Mouse (Mus musculus) activated CD4-positive, CD25-positive, alpha-beta regulatory T cell, adult 4 months (primary cell): Measurements from ENCODE around the gene Dpp4. TPM values are rescaled to one million over a fixed set of nuclear protein-coding genes. Genes with fewer than 3 reads are reported as not detected.

Experiments
- ATAC-seq: one replicate; pipeline ENCODE4 v1.8.0; 2017
- polyA plus RNA-seq, 2 experiments: library from polyadenylated mRNA; unstranded; fragments of 100-300 nt; shearing (Covaris generic); gene quantifications; one replicate each; pipeline ENCODE4 v1.2.1; 2017

Gene Dpp4
- polyA plus RNA-seq, 2 experiments from 2014 or later: 89.9 to 107 TPM

DNA sequence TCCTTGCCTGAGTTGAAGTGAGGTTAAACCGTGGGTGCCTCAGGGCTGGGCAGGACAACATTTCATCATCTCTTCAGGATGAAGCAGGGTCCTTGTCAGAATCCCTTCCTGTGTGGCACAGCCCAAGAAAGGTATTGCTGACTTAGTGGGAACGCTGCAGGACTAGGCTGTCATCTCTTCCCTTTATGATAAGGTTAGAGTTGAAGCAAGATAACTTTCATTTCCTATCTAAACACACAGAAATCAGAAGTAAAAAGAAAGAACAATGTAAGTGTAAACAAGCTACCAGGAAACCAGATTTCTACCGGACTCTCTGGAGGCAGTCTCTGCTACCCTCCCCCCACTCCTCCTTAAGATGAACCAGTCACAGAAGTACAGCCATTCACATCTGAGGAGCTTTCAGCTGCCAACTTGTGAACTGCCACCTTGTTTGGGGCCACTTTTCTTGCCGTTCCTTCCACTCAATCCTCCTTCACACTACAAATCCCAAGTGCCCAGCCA is 3.3 kb downstream of the Dpp4 start:
- peak; percentile 60 for ATAC-seq

DNA sequence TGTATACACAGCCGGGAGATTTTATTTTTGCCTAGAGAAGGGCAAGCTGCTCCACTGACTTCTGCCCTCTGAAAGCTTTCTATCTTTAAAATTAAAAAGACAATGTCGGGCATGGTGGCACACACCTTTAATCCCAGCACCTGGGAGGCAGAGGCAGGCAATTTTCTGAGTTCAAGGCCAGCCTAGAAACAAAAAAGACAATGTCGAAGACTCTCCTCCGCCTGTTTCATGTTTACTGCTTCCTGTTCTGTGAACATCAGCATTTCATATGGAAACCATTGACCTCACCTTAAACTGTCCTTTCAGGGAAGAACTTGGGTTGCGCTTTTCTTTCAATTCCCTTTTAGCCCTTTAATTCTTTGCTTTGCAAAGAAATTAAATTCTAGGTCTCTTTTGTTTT is 3.8 kb downstream of the Dpp4 start:
- no peak for ATAC-seq

DNA sequence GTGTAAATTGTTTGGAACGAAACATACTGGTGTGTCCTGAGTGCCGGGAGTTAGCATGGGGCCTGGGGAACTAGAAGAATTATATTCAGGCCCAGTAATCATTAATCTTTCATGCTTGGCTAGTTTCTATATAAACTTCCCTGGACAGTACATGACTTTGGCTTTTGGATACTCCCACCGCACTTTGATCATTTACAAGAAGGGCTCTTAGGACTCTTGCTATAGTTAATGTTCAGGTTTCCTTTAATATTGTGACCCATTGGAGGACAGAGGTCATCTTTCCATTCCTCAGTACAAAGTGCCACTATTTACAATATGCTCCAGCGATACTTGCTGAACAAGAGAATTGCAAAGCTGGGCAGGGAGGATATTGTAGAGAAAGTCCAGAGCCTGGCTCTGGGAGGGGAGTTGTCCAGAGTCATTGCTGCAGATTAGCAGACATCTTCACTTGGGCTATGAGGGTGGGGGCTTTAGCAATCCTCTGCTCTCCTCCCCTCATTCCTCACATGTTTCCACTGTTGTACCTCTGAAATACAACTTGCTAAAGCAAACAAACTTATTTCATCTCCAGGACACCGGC is 8.4 kb downstream of the Dpp4 start:
- ATAC-seq: no peak

DNA sequence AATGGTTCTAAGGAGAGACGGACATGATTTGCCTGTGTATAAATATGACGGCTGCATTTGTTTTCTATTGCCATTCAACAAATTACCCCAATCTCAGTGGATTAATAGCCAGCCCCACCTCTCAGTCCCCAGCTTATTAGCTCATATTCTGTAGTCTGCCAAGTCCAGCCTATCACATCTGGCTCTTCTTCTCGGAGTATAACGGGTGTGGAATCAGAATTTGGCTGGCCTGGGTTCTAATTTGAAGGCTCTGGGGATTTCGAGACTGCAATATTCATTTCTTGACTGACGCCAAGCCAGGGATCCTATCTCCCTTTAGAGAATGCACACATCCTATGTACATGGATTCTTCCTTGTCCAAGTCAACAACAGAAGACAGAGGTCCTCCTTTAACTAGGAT is 11.0 kb downstream of the Dpp4 start:
- ATAC-seq: no peak

DNA sequence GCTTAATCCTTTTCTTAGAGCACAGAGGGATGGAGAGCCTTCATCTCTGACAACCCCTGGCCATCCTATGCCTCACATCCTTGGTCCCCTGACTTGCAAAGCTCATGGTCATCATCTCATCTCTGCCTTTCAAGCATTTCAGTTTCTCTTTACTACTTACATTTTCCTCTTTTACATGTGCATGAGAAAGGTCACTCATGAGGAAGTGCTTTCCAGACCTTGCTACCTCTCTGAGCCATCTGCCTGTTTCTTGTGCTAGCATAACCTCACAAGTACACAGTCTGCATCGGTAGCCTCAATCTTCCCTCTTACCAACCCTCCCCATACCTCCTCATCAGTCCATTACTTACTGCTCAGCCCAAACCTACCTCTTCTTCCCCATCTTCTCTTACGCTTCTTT is 12.2 kb downstream of the Dpp4 start:
- no peak for ATAC-seq

DNA sequence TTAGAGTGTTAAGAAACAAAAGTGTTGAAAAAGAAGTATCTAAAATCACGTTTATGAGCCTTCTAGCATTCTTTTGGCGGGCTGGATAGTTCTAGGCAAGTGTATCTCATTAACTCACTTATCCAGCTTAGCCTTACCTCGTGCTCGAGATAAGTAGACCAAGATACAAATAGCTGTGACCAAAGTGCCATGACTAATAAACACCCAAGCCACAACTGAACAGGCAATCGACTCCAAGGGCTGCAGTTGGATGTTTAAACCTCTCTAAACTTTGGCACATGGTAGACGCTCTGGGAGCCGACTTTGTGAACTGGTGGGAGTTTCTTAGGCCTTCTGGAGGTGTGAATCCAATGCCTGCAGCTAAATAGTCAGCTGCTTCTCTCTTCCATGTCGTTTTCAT is 12.7 kb downstream of the Dpp4 start:
- no peak for ATAC-seq

DNA sequence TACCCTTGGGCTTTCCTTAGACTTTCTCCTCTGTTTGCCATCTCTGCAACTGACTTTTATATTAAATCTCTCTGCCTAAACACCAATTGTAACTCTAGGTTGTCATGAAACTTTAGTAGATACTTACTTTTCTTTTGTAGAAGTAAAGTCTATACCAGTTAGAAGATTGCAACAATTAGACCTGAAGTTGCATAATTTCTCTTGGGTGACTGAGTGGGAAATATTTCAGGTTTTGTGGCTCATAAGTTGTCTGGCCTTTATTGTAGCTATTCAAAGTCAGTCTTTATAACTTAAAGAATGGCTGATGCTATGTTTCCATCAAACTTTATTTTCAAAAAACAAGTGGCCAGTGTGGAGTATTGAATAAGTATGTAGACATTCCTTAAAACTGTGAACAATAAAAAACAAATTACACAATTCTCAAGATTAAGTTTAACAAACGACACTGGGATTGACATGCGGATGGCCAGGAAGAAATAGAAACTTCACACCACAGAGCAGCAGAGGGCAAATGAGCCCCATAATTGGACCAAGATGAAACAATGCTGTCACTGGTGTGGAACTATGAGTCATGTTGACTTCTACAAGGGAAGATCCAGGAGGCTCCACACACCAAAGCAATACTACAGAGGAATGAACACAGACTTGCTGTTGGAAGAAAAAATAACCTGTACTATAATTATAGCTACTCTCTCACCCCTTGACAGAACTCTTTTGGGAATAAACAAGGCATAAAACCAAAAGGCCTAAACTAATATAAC is 13.7 kb downstream of the Dpp4 start:
- ATAC-seq: no peak

DNA sequence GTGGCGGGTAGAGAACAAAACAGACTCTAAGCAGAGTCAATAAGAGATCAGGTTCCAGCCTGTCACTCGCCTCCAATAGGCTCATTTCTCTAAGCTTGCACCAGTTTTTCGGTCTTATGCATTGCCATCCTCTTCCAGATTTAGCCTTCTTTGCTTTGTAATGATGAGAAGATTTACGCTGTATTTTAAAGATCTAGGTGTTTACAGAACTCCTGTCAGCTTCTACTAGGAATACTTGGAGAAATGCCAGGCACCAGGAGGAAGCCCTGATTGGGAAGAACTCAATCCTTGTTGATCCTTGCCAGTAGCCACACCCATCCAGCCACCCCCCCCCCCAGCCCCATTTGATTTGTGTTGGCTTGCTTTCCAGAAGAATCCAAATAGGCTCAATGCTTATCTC is 14.4 kb downstream of the Dpp4 start:
- no peak for ATAC-seq

DNA sequence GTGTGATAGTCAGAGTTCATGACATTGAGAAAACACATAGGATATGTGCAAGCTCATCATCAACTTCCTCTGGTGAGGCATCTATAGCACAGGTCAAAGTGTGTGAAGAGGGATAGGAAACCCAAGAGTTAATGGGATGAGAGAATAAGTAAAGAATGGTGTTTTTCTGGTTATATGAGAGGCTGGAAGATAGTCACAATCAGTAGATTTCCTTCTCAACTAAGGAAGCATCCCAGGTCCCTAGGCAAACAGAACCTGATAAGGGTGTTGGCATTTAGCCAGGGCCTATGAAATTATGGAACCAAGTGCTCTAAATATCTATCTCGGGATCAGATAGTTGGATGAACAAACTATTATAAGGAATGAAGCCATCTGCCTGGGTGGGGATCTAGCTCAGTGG is 15.2 kb downstream of the Dpp4 start:
- no peak for ATAC-seq

DNA sequence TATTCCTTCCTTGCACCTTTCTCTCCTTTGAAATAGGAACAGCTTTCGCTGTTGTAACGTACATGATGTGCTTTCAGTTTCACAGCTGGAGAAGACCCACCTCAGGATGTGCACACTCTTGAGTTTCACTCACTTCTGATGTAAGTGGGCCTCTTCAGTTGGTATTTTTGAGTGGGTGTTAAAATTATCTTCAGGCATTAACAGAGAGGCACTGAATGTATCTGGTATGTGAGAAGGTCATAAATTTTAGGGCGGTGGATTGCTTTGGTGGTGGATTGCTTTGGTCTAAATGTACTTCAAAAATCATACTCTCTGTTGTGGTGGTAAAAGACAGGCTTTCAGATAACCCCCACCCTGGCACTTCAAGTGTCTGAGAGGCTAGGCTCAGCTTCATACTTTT is 17.2 kb downstream of the Dpp4 start:
- peak; percentile 75 for ATAC-seq

DNA sequence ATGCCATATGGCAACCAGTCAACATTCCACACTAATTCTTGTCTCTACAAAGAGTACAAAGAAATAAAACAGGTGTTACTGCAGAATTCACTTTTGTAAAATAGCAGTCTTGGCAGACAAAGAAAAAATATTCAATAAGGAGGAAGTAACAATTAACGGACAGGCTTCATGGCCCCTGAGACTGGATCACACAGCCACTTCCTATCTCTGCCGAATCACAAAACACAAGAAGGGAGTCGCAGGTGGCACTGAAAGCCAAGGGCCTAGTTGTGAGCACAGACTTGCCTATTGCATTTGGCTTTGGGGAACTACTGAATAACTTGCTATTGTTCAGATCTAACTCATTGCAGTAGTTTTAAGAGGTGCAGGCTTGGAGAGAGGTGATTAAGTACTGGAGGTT is 19.9 kb downstream of the Dpp4 start:
- ATAC-seq: no peak

DNA sequence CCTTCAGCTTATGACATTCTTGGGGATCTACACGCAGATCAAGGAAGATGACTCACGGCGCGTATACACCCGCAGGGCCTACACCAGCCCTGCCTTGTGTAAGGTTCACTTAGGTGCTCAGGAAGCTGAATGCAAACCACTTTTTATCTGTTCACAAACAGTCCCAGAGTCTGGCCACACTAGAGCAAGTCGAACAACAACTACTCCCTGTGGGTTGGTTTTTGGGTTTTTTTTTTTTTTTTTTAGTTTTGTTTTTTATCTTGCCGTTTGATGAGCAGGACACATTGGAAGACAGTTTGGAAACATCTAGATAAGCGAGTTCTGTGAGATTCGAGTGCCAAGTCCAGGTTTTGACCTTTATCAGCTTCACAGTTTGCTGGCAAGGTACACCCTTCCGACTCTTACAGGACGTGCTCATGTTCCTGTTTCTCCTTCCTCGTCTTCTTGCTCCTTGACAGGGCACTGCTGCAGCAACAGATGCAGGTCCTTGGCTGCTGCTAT is 21.0 kb downstream of the Dpp4 start:
- peak; percentile 60 for ATAC-seq

DNA sequence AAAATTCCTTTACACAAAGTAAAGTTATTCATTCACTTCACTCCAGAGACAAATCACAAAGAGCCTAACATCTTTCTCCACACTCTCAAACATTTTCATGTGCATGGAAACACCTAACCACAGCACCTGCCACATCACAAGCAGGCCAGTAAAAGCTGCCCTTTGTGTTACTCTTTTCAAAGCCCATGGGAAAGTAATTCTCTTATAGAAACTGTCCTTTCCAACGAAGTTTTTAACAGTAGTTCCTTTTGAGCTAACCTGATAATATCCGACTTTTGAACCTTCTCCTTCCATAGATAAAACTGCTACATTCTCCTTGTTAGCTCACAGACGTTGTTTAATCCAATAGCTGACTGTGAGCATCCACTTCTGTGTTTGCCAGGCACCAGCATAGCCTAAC is 21.7 kb downstream of the Dpp4 start:
- no peak for ATAC-seq

DNA sequence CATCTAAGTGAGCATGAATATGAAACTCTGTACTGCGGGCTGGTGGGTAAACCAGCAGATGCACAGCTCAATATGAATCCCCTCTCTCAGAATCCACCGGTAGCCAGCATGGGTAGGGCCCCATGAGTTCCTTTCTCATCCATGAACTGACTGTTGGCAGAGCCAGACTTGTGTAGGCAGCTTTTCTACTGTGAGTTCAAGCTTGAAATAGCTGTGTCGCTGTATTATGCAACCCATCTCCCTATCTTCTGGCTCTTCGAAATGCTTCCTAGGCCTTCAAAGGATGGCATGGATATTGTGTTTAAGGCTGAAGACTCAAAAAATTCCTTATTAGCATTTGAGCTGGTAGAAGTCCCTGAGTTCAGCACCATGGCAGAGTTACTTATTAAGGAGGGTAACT is 23.2 kb downstream of the Dpp4 start:
- no peak for ATAC-seq

DNA sequence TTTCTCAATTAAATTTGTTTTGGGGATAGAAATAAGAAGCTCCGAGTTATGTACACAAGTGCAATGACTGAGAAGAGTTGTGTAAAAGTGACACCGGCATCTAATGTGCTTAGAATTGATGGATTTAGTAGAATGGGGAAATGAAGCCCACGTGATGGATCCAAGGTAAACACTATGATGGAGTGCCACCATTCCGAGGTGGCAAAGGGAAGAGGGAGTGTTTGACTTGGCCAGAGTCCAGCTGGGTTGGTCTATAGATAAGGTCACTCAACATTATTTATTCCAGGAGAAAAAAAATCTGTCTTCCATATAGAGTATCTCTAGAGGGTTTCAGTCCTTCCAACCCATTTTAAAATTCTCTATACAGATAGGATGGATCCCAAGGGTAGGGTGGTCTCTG is 28.8 kb downstream of the Dpp4 start:
- ATAC-seq: no peak

DNA sequence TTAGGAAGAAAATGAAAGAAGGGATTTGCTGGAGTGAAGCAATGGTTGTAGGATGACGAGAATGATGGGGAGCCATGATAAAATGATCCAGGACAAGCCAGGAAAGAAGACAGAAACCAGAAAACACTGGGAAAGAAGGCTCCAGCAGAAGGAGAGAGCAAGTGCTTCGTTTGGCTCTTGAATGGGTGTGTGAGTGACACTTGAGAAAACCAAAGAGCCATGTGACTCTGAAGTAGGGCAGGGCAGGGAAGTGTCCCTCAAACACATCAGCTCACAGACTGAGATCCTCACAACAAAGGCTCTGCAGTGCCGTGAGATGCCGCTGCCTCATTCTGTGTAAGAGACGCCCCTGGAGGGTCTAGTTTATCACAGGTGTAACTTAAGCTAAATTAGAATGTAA is 29.6 kb downstream of the Dpp4 start:
- no peak for ATAC-seq

DNA sequence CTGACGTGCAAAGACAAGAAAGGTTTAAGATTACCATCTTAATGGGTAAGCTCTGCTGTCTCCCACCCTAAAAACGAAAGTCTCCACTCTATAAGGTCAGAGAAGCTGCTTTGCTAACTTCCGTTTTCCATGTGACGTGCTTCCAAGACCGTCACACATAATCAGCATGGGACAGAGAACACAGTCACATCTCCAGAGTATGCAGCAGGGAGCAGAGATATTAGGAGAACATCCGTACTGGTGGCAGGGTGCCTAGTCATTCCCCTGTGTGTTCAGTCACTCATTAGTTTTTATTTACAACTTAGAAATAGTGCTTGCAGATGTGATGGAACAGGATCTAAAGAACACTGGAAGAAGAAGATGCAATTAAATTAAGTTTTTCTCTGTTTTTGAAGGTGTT is 30.3 kb downstream of the Dpp4 start:
- no peak for ATAC-seq

DNA sequence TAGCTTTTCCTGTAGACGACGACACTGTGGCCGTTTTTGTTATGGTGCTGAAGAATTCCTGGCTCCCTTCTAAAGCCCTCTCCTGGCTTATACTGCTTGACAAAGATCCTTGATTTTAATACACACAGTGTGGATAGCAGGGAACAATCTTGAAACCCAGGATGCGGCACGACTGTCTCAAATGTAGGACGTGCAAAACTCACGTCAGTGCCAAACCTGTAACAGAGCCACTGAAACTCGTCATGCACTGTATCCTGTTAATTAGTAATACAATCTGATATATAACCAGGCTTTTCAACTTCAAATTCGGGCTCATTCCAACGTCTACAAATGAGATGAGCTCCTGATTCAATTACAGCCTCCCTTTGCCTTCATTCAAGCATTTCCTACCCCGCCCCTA is 38.3 kb downstream of the Dpp4 start:
- no peak for ATAC-seq

DNA sequence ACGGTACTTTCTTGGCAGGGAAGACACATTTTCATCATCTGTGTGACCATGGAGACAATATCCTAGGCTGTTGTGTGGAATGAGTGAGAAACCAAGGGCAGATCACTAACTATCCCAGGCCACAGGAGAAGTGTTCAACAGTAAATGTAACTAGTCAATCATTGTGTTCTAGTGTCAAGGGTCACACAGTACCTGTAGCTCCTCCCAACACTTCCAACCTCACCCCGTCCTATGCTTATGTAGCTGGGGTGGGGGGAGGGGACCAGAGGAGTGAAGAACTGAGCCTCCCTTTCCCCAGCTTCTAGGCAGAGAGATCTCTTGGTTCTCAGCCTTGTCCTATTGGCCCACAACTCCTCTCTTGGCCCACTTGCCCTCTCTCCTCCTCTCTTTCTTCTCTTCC is 42.0 kb downstream of the Dpp4 start:
- no peak for ATAC-seq

DNA sequence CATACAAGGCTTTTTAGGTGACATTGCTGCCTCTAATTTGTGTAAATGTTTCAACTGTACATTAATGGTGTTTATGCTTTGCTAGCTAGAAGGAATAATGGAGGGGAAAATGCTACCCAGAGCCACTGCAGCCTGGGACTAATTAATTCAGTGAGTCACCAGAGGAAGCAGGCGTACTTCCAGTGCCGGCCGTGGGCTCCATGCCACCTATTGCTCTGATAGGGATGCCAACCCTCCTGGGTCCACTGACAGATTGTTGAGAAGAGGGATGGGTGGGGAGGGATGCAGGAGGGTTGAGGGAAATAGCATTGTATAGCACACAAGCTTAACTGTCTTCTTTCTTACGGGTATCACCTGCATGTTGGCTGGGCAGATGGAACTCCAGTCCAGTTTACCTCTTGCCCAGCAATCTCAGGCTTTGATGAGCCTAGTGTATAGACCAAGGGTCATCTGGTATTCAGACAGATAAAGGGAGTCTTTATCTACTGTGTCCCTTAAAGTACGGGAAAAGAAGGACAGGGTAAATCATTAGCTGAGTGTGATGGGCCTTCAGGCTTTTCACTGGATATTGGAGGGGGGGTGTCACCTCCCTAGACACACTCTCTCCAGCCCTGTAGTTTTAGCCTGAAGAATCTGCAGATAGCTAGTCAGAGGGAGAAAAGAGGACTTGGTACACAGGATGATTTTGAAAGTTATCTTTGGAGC is 43.5 kb downstream of the Dpp4 start:
- ATAC-seq: no peak

DNA sequence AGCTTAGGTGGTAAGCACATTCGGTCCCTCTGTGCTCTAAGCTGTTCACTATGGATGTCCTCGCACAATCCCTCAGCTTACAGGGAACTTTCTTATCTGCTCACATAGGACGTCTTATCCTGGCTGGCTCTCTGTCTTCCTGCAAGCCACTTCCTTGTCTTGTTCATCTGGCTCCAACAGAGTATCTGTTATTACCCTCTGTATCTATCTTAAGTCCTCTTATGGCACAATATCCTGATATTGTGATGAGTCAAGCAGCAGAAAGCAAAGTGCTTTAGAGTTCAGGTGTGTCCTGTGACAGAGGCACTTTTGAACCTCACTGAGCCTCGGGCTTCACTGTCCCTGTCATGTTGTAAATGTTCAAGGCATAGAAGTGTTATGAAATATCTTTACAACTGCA is 48.4 kb downstream of the Dpp4 start:
- ATAC-seq: no peak

DNA sequence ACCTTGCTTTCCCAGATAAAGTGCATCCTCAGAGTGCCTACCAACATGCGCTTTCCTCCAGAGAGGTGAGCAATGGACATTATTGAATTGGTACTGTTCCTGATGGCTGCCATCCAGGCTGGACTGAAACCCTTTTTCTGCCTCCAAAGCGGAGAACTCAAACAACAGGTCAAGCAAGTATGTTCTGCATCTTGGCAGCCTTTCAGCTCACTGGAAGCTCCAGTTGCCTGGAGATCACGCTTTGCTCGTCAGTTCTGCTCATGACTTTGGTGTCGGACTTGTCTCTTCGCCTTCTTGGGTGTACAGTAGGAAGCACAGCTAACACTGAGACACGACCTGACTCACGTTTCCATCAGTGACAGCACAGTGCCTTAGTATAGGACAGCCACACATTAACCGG is 49.8 kb downstream of the Dpp4 start:
- ATAC-seq: no peak

DNA sequence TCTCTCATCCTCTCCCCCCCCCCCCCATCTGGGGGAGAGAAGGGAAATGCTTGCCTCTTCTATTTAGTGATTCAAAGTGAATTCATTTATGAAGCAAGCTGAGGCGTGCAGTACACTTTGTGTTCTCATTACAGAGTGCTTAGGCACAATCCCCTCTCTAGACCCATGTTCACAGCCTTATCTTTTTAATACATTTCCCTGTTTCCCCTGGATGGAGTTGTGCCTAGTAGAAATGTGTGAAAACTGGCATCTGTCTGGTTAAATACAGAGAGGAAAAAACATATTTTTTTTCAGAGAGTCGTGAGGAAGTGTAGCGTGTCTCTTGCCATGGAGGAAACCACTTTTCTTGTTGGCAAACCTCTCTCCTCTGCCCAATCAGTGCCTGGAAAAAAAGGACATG is 50.5 kb downstream of the Dpp4 start:
- no peak for ATAC-seq

DNA sequence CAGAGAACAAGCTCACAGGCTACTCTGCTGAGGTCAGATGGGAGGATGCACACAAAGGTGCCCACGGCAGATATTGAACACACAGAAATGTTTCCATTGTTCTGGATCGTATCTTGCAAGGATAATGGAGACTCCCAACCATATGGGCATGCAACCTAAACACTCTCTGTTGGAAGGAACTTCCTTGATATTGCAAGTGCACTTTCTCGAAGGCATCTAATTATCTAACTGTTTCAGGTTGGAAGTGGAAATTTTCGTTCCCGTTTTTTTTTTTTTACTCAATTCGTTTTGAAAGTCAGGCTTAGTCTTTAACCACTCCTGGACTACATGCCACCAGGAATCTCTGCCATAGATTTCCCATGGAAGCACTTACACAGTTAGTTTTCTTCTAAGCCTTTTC is 51.2 kb downstream of the Dpp4 start:
- ATAC-seq: no peak
